Mouse (Mus musculus): ENCODE data around the gene Wdfy1.

Wdfy1 gene

DNA sequence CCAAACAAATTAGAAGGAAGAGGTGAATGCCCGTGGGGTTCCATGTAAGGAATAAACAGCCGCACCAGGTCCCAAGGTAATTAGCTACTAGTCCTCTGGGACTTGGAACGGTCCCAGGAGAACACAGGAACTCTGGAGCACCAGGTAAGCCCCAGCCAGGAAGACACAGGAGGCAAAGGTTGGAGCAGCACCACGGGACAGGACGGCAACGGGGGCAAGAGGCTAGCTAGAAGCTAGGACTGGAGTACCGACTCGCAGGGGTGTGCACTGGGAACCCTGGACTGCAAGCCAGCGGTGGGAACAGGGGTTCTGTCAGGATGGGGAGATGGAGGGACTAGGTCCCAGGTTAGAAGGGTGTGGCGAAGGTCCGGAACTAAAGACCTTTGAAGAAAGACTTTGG, 15.3 kb downstream of the Wdfy1 start:
- DNase-seq: peak; percentile 29 to 37

GRCm38 (mm10) chr1:79759436-79759972, 16.4 kb downstream of the Wdfy1 start:
- no peak for DNase-seq

- no peak for DNase-seq
Observed at GRCm38 (mm10) chr1:79759006-79759405, 16.9 kb downstream of the Wdfy1 start.

DNA sequence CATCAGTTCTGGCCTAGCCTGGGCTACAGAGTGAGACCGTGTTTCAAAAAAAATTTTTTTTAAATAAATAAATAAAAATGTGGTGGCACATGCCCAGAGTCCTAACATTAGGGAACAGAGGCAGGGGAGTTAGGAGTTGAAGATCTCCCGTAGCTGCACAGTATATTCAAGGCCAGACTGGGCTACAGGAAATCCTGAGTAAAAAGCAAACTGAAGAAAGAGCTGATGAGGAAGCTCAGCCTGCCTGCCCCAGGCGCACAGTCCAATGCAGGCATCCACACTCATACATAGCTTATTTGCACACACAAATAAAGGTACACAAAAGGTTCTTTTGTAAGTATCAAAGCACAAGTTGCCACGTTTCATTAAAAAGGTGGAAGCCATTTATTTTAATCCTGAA, 18.3 kb downstream of the Wdfy1 start:
- DNase-seq: no peak

DNA sequence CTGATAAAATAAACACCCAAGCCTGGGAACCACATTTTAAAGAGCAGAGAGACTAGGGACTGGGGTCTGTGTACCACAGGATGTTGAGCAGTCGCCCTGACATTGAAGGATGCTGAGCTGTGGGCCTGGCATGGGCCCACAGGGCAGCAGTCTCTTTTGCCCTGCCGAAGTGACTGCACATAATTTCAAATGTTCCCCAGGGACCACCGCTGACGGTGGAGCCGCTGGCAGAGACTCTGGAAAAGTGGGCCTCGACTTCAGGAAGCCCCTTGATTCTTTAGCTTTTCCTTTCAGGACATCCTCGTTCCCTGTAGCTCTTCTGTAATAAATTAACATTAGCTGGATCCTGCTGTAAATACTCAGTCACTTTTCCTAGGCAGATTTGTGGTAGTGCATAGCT, 18.8 kb downstream of the Wdfy1 start:
- DNase-seq: no peak

DNA sequence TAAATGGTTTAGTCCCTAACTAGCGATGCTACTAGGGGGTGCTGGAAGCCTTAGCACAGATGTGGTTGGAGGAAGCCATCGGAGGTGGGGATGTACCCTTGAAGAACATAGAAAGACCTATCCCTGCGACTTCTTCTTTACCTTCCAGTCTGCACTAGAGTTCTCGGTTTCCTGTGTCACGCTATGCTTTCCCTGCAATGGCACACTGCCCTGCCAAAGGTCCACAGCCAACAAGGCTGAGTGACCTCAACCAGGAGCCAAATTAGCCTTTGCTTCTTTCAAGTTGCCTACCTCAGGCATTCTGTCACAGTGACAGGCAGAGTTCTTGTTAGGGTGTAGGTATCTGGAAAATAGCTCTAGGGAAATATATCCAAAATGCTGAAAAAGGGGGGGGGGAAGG, 19.5 kb downstream of the Wdfy1 start:
- no peak for DNase-seq

GRCm38 (mm10) chr1:79755376-79755775, 20.6 kb downstream of the Wdfy1 start:
- no peak for DNase-seq

GRCm38 (mm10) chr1:79754936-79755335, 21.0 kb downstream of the Wdfy1 start:
- no peak for DNase-seq

- DNase-seq: no peak
Observed at GRCm38 (mm10) chr1:79753456-79753855, 22.5 kb downstream of the Wdfy1 start.

DNA sequence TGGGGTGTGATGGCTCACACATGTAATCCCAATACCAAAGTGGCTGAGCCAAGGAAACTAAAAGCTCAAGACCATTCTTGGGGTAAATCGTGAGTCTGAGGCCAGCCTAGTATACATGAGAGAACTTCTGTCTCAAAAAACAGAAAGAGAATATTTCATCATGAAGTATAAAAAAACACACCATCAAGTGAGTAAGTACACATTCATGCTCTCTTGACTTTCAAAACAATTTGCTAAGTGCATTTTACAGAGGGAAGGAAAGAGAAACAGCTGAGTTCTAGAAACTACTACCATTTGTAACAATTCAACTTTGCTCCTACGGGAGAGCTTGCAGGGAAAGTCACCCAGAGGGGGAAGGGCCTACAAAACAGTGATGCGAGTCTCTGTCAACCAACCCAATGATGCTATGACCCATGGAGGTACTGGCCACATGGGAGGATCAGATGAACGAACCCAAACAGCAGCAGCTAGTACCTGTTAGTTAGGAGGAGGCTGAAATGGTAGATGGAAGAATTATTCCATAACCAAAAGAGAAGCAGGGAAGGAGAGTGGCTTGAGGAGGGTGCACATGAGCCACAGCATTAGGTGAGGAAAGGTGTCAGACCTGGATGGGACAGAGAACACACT, 23.1 kb downstream of the Wdfy1 start:
- no peak for DNase-seq

GRCm38 (mm10) chr1:79752015-79752695, 23.8 kb downstream of the Wdfy1 start:
- DNase-seq: no peak

DNA sequence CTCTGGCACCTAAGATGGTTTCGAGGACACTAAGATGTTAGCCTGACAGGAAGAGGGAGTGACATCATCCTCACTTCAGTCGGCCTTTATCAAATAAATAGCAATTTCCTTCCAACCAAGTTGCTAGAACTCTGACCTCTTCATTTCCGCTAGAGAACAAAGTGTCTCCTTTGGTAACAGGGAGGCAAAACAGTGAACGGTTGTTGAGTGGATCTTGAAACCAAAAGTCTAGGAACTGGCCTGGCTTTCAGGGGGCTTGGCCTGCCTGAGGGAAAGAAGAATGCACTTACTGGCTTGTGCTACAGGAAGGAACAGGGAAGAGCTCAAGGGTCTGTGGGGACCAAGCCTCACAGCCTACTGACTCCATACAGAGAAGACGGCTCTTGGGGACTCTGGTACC, 24.8 kb downstream of the Wdfy1 start:
- no peak for DNase-seq

DNA sequence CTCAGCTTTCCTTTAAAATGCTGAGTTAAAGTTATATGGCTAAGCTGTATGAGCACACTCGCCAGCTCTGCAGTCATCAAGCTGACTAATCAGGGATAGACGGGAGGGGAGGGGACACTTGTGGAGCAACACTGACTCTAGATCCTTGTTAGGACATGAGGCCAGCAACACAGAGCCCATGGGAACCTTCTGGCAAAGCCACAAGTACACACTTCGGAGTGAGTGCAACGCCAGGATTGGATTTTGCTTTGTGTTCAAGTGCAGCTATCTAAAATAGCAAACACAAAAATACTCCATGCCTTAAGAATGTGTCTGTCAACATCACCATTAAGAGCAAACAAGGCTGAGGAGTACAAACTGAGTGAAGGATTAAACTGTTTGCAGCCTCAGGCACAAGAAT, 29.9 kb downstream of the Wdfy1 start:
- no peak for DNase-seq

- no peak for DNase-seq
Observed at GRCm38 (mm10) chr1:79743385-79743784, 32.6 kb downstream of the Wdfy1 start.

GRCm38 (mm10) chr1:79742949-79743348, 33.0 kb downstream of the Wdfy1 start:
- DNase-seq: no peak

DNA sequence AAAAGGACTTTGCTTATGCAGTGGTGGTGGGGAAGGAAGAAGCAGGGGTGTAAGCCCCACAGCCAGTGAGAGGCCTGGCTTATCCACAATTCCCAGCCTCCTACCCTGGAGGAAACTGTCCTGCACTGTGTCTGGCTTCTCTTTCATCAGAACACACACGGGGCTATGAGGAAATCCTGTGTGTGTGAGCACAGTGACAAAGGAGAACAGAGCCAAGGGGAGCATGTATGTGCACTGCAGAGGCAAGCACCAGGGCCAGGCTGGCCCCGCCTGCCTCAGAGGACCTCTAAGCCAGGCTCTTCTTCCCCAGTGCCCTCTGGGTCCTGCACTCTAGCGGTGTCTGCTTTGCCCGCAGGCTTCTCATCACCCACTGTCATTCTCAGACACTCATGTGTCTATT, 34.9 kb downstream of the Wdfy1 start:
- DNase-seq: no peak

- no peak for DNase-seq
Observed at GRCm38 (mm10) chr1:79739726-79740125, 36.2 kb downstream of the Wdfy1 start.

GRCm38 (mm10) chr1:79736408-79736807, 39.5 kb downstream of the Wdfy1 start:
- DNase-seq: no peak

- DNase-seq: no peak
Observed at GRCm38 (mm10) chr1:79734794-79735193, 41.1 kb downstream of the Wdfy1 start.

DNA sequence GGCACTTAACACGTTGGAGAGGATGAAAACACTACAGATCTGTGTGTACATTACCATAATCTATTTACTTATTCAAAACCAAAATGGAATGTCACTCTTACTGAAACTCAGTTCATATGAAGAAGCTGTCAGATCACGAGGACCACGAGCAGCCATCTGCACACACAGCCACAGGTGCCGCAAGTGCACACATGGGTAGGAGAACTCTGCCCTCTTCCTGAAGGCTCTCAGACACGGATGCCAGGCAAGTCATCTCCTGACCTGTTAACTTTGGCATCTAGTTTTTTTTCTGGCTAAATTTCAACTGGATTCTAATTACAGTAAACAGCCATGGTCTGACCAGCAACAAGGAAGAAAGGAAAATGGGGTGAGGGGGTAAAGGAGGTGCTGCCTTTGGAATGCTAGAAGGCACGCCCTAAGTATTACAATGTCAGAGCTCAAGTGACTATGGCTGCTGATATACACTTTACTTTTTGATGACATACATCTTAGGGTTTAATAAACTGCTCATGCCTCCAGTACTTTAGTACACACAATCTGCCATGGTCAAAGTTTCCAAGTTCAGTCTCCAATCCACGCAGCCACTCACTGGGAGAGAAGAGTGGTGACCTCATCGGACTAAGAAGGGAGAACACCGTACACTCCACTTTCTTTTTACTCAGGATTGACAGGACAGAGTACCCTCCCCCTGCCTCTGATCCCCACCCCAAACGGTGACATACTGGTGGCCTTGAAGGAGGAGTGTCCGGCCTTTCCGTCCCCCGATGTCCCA, 61.6 kb downstream of the Wdfy1 start:
- DNase-seq: no peak

DNA sequence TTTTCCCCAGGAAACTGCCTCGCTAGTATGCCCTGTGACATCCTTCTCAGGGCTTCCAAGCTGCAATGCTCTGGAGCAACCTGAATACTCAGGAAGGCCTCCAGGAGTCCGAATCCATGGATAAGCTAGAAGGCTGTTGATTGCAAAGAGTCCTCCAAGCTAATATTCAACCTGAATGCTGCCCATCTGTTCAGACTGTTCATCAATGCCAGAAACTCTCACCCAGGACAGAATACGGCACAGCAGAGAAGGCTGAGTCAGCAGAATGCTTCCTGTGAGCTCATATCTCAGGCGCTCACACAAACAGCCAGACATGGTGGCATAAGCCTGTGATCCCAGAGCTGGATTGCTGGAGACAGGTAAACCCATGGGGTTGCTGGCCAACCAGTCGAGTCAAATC, 62.9 kb downstream of the Wdfy1 start:
- no peak for DNase-seq

- no peak for DNase-seq
Observed at GRCm38 (mm10) chr1:79711147-79712126, 64.5 kb downstream of the Wdfy1 start.

DNA sequence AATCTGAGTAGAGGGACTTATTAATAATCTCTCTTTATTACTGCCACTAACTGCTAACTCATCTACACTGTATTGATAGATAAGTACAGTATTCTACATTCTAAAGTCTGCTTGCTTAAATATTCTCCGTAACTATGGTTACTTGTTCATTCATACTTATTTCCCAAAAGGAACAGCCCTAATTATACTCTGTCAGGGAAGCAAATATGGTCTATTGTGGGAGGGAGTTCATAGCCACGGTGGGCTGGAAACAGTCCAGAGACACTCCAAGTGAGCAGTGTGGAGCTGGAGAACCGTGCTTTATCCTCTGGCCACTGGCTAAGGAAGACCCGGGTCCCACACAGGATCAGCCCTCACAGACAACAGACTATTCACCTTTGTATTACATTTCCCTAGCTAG, 65.3 kb downstream of the Wdfy1 start:
- DNase-seq: peak; percentile 21 to 31

All from cerebellum, postnatal 10 days (tissue).